Mouse (Mus musculus): Measurements from ENCODE around the gene Slc48a1. TPM values are rescaled to one million over a fixed set of nuclear protein-coding genes. Genes with fewer than 3 reads are reported as not detected.

The Slc48a1 gene
- polyA plus RNA-seq, 1 experiment: not detected

DNA sequence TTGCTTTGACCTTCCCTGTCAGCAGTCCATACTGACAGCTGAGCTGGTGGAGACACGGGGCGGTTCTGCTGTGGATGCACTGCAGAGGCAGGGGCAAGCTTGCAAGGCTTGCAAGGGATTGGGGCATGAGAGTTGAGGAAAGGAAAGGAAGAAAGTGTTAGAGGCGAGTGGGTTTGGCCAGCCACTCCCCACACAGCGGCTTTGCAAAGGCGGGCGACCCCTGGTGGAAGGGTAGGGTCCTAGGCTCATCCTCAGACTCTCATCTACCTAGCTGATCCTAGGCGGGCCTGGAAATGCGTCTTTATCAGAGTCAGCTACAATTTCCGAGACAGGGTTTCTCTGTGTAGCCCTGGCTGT lies 4.4 kb downstream of the Slc48a1 start:
- Histone ChIP-seq H3K4me1 (ENCODE audit: control insufficient read depth, insufficient read depth, low read length) (peaks cover 41% of the 10 kb centered on the region), H3K4me3 (ENCODE audit: insufficient read depth, low read depth, low read length) (no peak overlapping the region), H3K27ac (ENCODE audit: insufficient read depth, low read depth, low read length) (no peak overlapping the region)
- TF ChIP-seq POLR2A (IDR thresholded peaks at IDR 0.05; ENCODE audit: insufficient read depth, low read depth, low read length): no peak
- TF ChIP-seq CTCF (IDR thresholded peaks at IDR 0.05; ENCODE audit: insufficient read depth, low read depth, low read length): no peak
- WGBS: 20% methylated on average over 9 of the region's 9 CpGs

DNA sequence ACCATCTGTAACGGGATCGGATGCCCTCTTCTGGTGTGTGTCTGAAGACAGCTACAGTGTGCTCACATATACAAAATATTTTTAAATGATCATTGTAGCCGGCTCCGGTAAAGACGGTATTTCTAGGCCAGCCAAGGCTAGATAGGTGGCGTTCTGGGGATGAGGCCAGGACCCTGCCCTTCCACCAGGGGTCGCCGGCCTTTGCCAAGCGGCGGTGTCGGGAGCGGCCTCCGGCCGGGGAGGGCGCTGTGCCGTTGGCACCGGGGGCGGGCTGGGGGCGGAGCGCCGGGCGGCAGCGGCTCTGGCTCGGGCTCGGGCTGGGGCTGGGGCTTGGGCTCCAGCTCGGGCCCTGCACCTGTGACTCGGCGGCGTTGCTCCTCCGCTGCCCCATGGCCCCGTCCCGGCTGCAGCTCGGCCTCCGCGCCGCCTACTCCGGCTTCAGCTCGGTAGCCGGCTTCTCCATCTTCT lies 5.8 kb downstream of the Slc48a1 start:
- peaks cover 55% of the 10 kb centered on the region for H3K4me1 ChIP-seq (ENCODE audit: control insufficient read depth, insufficient read depth, low read length)
- peak overlapping the region; percentile 96 for H3K4me3 ChIP-seq (ENCODE audit: insufficient read depth, low read depth, low read length)
- 2% methylated on average over 39 of the region's 39 CpGs for WGBS
- H3K27ac ChIP-seq (ENCODE audit: insufficient read depth, low read depth, low read length): peak overlapping the region; percentile 84
- TF ChIP-seq POLR2A (IDR thresholded peaks at IDR 0.05; ENCODE audit: insufficient read depth, low read depth, low read length): peak; percentile 89
- TF ChIP-seq CTCF (IDR thresholded peaks at IDR 0.05; ENCODE audit: insufficient read depth, low read depth, low read length): peak; percentile 98

DNA sequence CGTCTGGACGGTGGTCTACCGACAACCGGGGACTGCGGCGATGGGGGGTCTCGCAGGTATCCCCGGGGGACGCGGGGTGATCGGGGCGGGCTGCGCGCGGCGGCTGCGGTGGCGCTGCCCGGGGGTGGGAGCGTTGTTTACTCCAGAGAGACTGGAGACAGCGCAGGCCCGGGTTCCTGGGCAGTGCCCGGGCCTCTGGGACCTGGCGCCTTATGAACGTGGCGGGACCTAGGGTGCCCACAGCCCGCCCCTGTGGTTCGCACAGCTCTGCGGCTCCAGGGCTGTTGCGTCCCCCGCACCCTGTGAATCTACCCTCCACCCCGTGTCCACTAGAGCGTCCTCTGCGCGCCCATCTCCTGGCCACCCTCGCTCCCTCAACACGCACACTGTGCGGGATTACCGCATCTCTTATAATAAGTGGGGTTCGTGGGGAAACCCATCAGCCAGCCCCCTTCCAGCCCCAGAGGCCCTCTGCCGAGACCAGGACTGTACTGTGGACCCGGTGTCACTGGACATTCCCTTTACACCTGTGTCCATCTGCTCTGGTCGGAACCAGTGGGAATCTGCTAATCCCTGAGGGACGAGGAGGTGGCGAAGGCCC lies 6.3 kb downstream of the Slc48a1 start:
- TF ChIP-seq CTCF (IDR thresholded peaks at IDR 0.05; ENCODE audit: insufficient read depth, low read depth, low read length): no peak
- no peak for TF ChIP-seq POLR2A (IDR thresholded peaks at IDR 0.05; ENCODE audit: insufficient read depth, low read depth, low read length)
- 2% methylated on average over 45 of the region's 45 CpGs for WGBS

DNA sequence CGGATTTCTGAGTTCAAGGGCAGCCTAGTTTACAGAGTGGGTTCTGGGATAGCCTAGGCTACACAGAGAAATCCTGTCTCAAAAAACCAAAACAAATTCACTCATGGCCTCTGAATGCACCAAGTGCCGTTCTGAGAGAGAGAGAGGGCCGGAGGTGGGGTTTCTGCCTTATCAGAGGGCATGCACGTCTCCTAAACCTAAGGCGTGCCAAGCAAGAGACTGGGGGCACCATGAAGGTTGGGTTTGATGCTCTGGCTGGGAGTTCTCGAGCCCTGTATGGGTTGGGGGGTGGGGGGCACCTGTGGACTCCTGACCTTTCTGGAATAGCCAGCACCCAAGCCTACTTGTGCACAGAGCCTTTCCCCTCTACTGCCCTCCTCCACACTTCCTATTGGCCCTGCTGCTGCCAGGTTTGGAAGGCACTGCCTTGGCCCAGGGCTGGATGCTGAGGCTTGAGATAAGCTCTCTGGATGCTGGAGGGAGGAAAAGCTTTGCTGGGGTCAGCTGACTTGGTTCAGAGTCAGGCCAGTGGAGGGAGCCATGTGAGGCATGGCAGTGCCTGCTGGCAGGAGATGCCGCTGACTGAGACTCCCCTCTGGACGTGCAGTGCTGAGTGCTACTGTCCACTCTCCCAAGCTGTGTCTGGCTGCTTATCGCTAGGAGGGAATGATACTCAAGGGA lies 7.6 kb downstream of the Slc48a1 start:
- 74% methylated on average over 9 of the region's 9 CpGs for WGBS
- Histone ChIP-seq H3K4me3 (ENCODE audit: insufficient read depth, low read depth, low read length) (no peak overlapping the region), H3K27ac (ENCODE audit: insufficient read depth, low read depth, low read length) (no peak overlapping the region), H3K4me1 (ENCODE audit: control insufficient read depth, insufficient read depth, low read length) (peaks cover 56% of the 10 kb centered on the region)
- TF ChIP-seq POLR2A (IDR thresholded peaks at IDR 0.05; ENCODE audit: insufficient read depth, low read depth, low read length): no peak
- TF ChIP-seq CTCF (IDR thresholded peaks at IDR 0.05; ENCODE audit: insufficient read depth, low read depth, low read length): no peak

More for the DNA sequence above, 6.3 kb downstream of the Slc48a1 start:
- Histone ChIP-seq H3K4me3 (ENCODE audit: insufficient read depth, low read depth, low read length) (peak overlapping the region; percentile 96), H3K4me1 (ENCODE audit: control insufficient read depth, insufficient read depth, low read length) (peaks cover 58% of the 10 kb centered on the region), H3K27ac (ENCODE audit: insufficient read depth, low read depth, low read length) (peak overlapping the region; percentile 84)

DNA sequence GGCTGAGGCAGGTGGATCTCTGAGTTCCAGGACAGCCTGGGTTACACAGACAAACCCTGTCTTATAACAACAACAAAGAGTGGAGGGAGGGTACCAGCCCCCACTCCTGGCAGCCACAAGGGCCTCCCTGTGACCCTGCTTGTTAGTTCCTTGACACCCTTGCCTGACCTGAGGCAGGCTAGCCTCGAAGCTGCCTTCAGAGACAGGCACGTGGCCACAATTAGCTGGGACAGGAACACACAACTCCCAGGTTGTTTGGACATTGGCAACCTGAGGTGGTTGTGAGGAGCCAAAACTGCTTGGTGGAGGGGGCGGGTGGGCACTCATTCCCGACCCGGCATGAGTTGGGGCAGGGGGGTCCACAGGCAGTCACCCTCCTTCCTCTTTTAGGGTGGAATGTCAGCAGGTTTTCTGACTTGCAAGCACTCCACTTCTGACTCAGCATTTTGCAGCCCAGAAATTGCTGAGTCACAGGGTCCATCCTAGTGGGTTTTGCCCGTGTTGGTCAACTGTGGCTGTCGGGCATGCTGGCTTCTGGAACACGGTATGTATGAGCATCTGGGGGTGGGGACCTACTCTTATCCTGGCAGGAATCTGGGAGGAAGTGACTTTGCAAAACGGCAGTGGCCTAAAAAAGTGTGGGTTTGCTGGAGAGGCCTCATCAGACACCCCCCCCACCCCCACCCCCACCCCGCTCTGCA lies 8.2 kb downstream of the Slc48a1 start:
- 53% methylated on average over 10 of the region's 10 CpGs for WGBS
- Histone ChIP-seq H3K27ac (ENCODE audit: insufficient read depth, low read depth, low read length) (no peak overlapping the region), H3K4me3 (ENCODE audit: insufficient read depth, low read depth, low read length) (no peak overlapping the region), H3K4me1 (ENCODE audit: control insufficient read depth, insufficient read depth, low read length) (peaks cover 52% of the 10 kb centered on the region)
- TF ChIP-seq CTCF (IDR thresholded peaks at IDR 0.05; ENCODE audit: insufficient read depth, low read depth, low read length): no peak
- TF ChIP-seq POLR2A (IDR thresholded peaks at IDR 0.05; ENCODE audit: insufficient read depth, low read depth, low read length): no peak

DNA sequence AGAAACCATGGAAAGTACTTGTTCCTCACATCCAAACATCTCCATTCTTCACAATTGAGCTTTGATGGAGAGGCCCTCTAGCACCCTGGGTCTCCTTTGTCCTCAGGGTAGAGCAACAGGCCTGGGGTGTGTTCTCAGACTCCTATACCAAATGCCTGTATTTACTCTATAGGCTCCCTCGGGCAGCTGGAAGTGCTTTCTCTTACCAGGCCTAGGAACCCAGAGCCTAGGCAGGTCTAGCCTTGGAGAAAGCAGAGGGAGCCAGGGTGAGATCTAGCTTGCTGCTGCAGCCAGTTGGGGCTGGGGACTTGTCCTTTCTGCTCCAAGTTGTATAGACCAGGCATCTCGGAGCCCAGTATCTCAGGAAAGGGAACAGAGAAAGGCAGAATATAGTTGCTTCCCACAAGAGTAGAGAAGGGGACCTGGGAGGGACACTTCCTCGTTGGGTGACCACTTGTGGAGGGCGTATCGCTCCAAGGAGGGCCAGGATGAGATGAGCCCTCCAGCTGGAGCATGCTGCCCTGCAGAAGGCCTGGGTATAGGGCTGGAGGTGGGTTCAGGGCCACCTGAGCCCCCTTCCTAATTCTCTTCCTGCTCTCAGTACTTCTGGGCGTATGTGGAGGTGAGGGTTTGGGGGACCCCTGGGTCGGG lies 9.0 kb downstream of the Slc48a1 start:
- TF ChIP-seq POLR2A (IDR thresholded peaks at IDR 0.05; ENCODE audit: insufficient read depth, low read depth, low read length): no peak
- TF ChIP-seq CTCF (IDR thresholded peaks at IDR 0.05; ENCODE audit: insufficient read depth, low read depth, low read length): no peak
- 79% methylated on average over 7 of the region's 7 CpGs for whole genome bisulfite sequencing
- H3K4me3 ChIP-seq (ENCODE audit: insufficient read depth, low read depth, low read length): no peak overlapping the region

DNA sequence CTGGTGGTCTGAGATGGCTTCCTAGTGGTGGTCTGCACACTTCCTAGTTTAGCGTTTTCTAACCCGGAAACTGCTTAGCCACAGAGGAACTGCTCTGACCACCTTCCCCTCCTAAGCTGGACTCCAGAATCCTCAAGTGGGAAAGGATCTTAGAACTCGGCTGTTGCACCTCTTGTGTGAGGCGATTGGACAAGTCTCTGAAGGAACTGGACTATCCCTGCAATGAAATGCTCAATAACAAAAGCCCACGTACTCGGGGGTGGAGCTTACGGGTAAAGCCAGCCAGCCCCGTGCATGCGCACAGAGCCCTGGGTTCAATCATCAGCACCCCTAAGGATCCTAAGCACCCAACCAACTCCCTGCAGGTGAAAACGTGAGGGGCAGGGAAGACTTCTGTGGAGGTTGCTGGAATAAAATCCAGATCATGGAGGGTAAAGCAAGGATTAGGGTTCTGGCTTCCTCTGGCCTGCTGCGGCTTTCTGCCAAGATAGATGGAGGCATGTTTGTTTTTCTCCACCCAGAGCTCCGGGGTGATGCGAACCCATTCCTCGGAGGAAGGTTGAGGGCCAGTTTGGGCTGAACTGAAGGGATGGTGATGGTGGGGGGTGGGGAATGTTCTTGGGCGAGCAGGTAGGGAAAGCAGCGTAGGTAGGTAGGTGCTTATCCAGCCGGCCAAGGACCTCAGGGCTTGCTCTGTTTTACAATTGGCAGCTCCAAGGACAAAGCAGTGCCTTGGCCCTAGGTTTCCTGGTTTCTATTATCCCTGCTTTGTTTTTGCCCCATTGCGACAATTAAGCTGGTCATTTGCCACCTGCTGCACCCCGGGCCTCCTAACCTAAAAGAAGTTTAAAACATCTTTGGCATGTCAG lies 9.7 kb downstream of the Slc48a1 start:
- H3K4me1 ChIP-seq (ENCODE audit: control insufficient read depth, insufficient read depth, low read length): peaks cover 42% of the 10 kb centered on the region
- H3K4me3 ChIP-seq (ENCODE audit: insufficient read depth, low read depth, low read length): no peak overlapping the region
- peak overlapping the region; percentile 38 for H3K27ac ChIP-seq (ENCODE audit: insufficient read depth, low read depth, low read length)
- TF ChIP-seq CTCF (IDR thresholded peaks at IDR 0.05; ENCODE audit: insufficient read depth, low read depth, low read length) (no peak), POLR2A (IDR thresholded peaks at IDR 0.05; ENCODE audit: insufficient read depth, low read depth, low read length) (0 out of 2 replicates have a peak, but pooled peaks have one; percentile 14)
- WGBS: 52% methylated on average over 19 of the region's 19 CpGs

More for the DNA sequence above, 9.0 kb downstream of the Slc48a1 start:
- Histone ChIP-seq H3K4me1 (ENCODE audit: control insufficient read depth, insufficient read depth, low read length) (peaks cover 49% of the 10 kb centered on the region), H3K27ac (ENCODE audit: insufficient read depth, low read depth, low read length) (peak overlapping the region; percentile 24; the same call in 1 of the 2 replicates)

DNA sequence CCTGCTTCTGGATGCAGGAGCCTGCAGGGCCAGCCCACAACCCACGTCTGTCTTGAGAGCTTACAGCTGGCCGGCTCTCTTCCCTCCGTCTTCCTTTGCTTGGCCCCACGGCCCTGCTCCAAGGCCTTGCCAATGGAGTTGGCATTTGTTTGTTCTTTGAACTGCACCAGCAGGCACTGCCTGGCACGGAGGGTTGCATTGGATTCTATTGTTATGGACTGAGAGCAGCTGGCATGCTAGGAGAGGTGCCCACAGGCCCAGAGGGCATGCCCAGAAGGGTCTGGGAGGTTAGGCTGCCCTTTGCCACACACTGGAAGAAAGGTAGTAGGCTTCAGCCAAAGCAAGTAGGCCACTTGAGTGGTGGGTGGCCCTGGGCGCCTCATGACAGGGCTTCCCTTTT lies 10.5 kb downstream of the Slc48a1 start:
- 24% methylated on average over 6 of the region's 6 CpGs for WGBS
- H3K4me3 ChIP-seq (ENCODE audit: insufficient read depth, low read depth, low read length): no peak overlapping the region
- TF ChIP-seq POLR2A (IDR thresholded peaks at IDR 0.05; ENCODE audit: insufficient read depth, low read depth, low read length) (no peak), CTCF (IDR thresholded peaks at IDR 0.05; ENCODE audit: insufficient read depth, low read depth, low read length) (no peak)
- peaks cover 42% of the 10 kb centered on the region for H3K4me1 ChIP-seq (ENCODE audit: control insufficient read depth, insufficient read depth, low read length)
- peak overlapping the region; percentile 1; the same call in 1 of the 2 replicates for H3K27ac ChIP-seq (ENCODE audit: insufficient read depth, low read depth, low read length)
